Mouse (Mus musculus) lung, embryonic 16.5 days (tissue): ENCODE measurements at regions not wholly inside any gene's neighbourhood (a gene's known extent, or its start where the extent isn't known, plus 50 kb on each side); places are given as distances from the start of the nearest gene placed in this dataset.

Experiments
- ATAC-seq: fragments of 200-750 bp; cut with Nextera tagmentation; 2 replicates; pipeline ENCODE4 v1.8.0; 2017; ENCODE audit warnings: low read depth, mild to moderate bottlenecking, moderate library complexity
- H3K27ac ChIP-seq: fragments of 300-500 bp; sonication (generic); 2 replicates; pipeline ENCODE4 v1.5.1; 2014; ENCODE audit warnings: mild to moderate bottlenecking, control low read depth, low read length
- H3K27me3 ChIP-seq: fragments of 300-500 bp; sonication (generic); 2 replicates; pipeline ENCODE4 v1.6.1; 2014; ENCODE audit warnings: low read depth, low read length, mixed read lengths; ENCODE audit not compliant: control insufficient read depth, insufficient read depth
- H3K36me3 ChIP-seq: fragments of 300-500 bp; sonication (generic); 2 replicates; pipeline ENCODE4 v1.6.1; 2014; ENCODE audit warnings: low read length; ENCODE audit not compliant: control insufficient read depth, insufficient read depth
- H3K4me1 ChIP-seq: fragments of 300-500 bp; sonication (generic); replicated peaks from 2 replicates; pipeline ENCODE4 v1.6.1; 2014; ENCODE audit warnings: low read length, mixed read lengths; ENCODE audit not compliant: control insufficient read depth, insufficient read depth
- H3K4me2 ChIP-seq: fragments of 300-500 bp; sonication (generic); 2 replicates; pipeline ENCODE4 v1.6.1; 2014; ENCODE audit warnings: low read depth, low read length, control low read depth
- H3K4me3 ChIP-seq: fragments of 300-500 bp; sonication (generic); 2 replicates; pipeline ENCODE4 v1.5.1; 2014; ENCODE audit warnings: mild to moderate bottlenecking, low read length, control low read depth
- H3K9ac ChIP-seq: fragments of 300-500 bp; sonication (generic); 2 replicates; pipeline ENCODE4 v1.6.1; 2014; ENCODE audit warnings: low read length, control low read depth
- H3K9me3 ChIP-seq: fragments of 300-500 bp; sonication (generic); 2 replicates; pipeline ENCODE4 v1.6.1; 2016; ENCODE audit warnings: low read length; ENCODE audit not compliant: control insufficient read depth
- WGBS: fragments of 180-500 bp; shearing (Covaris S2); extraction: QIAGEN DNeasy Blood & Tissue Kit; methylation state at CpG from one replicate; pipeline ENCODE4 v1.1.7; 2014; 5-methylcytosine and 5-hydroxymethylcytosine counted together

GRCm38 (mm10) chr3:35079887-35080286 lies 429.7 kb downstream of the Sox2 start:
- Histone ChIP-seq H3K27me3 (no peaks in the 10 kb centered on the region), H3K4me1 (no peaks in the 10 kb centered on the region)
- WGBS, result 56% methylated on average over 5 of the region's 5 CpGs

GRCm38 (mm10) chr3:35084091-35084867 lies 434.1 kb downstream of the Sox2 start:
- 63% methylated on average over 11 of the region's 11 CpGs for WGBS
- H3K4me2 ChIP-seq, result no peak overlapping the region
- no peaks in the 10 kb centered on the region for H3K9me3 ChIP-seq
- no peak overlapping the region for H3K9ac ChIP-seq
- peak; percentile 52; the same call in 1 of the 2 replicates for ATAC-seq
- no peak overlapping the region for H3K4me3 ChIP-seq
- H3K4me1 ChIP-seq, result no peaks in the 10 kb centered on the region; the same call in 1 of the 2 replicates
- H3K36me3 ChIP-seq, result no peaks in the 10 kb centered on the region
- no peak overlapping the region for H3K27ac ChIP-seq
- no peaks in the 10 kb centered on the region for H3K27me3 ChIP-seq

More at GRCm38 (mm10) chr3:35079887-35080286, 429.7 kb downstream of the Sox2 start:
- no peaks in the 10 kb centered on the region for H3K36me3 ChIP-seq
- H3K4me3 ChIP-seq, result no peak overlapping the region
- no peak overlapping the region for H3K9ac ChIP-seq
- ATAC-seq, result no peak
- no peak overlapping the region for H3K27ac ChIP-seq
- no peaks in the 10 kb centered on the region for H3K9me3 ChIP-seq
- H3K4me2 ChIP-seq, result no peak overlapping the region

- Histone ChIP-seq H3K9ac (no peak overlapping the region), H3K36me3 (no peaks in the 10 kb centered on the region), H3K27ac (no peak overlapping the region), H3K27me3 (no peaks in the 10 kb centered on the region), H3K4me1 (no peaks in the 10 kb centered on the region; the same call in 1 of the 2 replicates), H3K4me2 (no peak overlapping the region), H3K4me3 (no peak overlapping the region), H3K9me3 (no peaks in the 10 kb centered on the region)
- 49% methylated on average over 19 of the region's 19 CpGs for WGBS
- ATAC-seq, result no peak
These were observed 438.3 kb downstream of the Sox2 start for GRCm38 (mm10) chr3:35088241-35089080.

- Histone ChIP-seq H3K9me3 (no peaks in the 10 kb centered on the region), H3K36me3 (no peaks in the 10 kb centered on the region), H3K9ac (no peak overlapping the region), H3K27ac (no peak overlapping the region), H3K4me2 (no peak overlapping the region), H3K4me1 (no peaks in the 10 kb centered on the region; the same call in 1 of the 2 replicates), H3K27me3 (no peaks in the 10 kb centered on the region), H3K4me3 (no peak overlapping the region)
- 46% methylated on average over 5 of the region's 5 CpGs for WGBS
- ATAC-seq, result 0 out of 2 replicates have a peak, but pooled peaks have one; percentile 28
These were observed 440.4 kb downstream of the Sox2 start for GRCm38 (mm10) chr3:35090496-35091133.

GRCm38 (mm10) chr3:35093001-35093400 lies 442.8 kb downstream of the Sox2 start:
- ATAC-seq, result no peak
- Histone ChIP-seq H3K4me2 (no peak overlapping the region), H3K27me3 (no peaks in the 10 kb centered on the region), H3K9ac (no peak overlapping the region), H3K9me3 (no peaks in the 10 kb centered on the region), H3K4me1 (no peaks in the 10 kb centered on the region; the same call in 1 of the 2 replicates), H3K36me3 (no peaks in the 10 kb centered on the region), H3K27ac (no peak overlapping the region), H3K4me3 (no peak overlapping the region)
- 76% methylated on average over 9 of the region's 9 CpGs for WGBS

- Histone ChIP-seq H3K9me3 (no peaks in the 10 kb centered on the region), H3K27ac (no peak overlapping the region), H3K4me3 (no peak overlapping the region), H3K27me3 (no peaks in the 10 kb centered on the region), H3K36me3 (no peaks in the 10 kb centered on the region), H3K9ac (no peak overlapping the region), H3K4me2 (no peak overlapping the region), H3K4me1 (no peaks in the 10 kb centered on the region)
- 89% methylated on average over 8 of the region's 8 CpGs for WGBS
- no peak for ATAC-seq
These were observed 445.0 kb downstream of the Sox2 start for GRCm38 (mm10) chr3:35095221-35095620.

- H3K27ac ChIP-seq, result no peak overlapping the region
- H3K27me3 ChIP-seq, result no peaks in the 10 kb centered on the region
- H3K4me1 ChIP-seq, result no peaks in the 10 kb centered on the region; the same call in 1 of the 2 replicates
- H3K9me3 ChIP-seq, result no peaks in the 10 kb centered on the region
- no peak for ATAC-seq
- no peak overlapping the region for H3K4me3 ChIP-seq
- no peaks in the 10 kb centered on the region for H3K36me3 ChIP-seq
- H3K4me2 ChIP-seq, result no peak overlapping the region
- WGBS, result 78% methylated on average over 5 of the region's 5 CpGs
- H3K9ac ChIP-seq, result no peak overlapping the region
These were observed 446.2 kb downstream of the Sox2 start for GRCm38 (mm10) chr3:35096381-35096780.

- 78% methylated on average over 6 of the region's 6 CpGs for WGBS
- Histone ChIP-seq H3K4me2 (no peak overlapping the region), H3K4me3 (no peak overlapping the region), H3K4me1 (no peaks in the 10 kb centered on the region; the same call in 1 of the 2 replicates), H3K27me3 (no peaks in the 10 kb centered on the region), H3K9me3 (no peaks in the 10 kb centered on the region), H3K36me3 (no peaks in the 10 kb centered on the region), H3K9ac (no peak overlapping the region), H3K27ac (no peak overlapping the region)
- ATAC-seq, result no peak
These were observed 447.6 kb downstream of the Sox2 start for GRCm38 (mm10) chr3:35097766-35098165.

- H3K36me3 ChIP-seq, result no peaks in the 10 kb centered on the region
- no peak for ATAC-seq
- H3K27me3 ChIP-seq, result 0 out of 2 replicates have a peak, but pooled peaks cover under 1% of the 10 kb centered on the region
- no peaks in the 10 kb centered on the region; the same call in 1 of the 2 replicates for H3K4me1 ChIP-seq
- H3K4me3 ChIP-seq, result no peak overlapping the region
- H3K27ac ChIP-seq, result no peak overlapping the region
- no peak overlapping the region for H3K9ac ChIP-seq
- no peaks in the 10 kb centered on the region for H3K9me3 ChIP-seq
- H3K4me2 ChIP-seq, result no peak overlapping the region
- 48% methylated on average over 3 of the region's 3 CpGs for WGBS
These were observed 449.0 kb downstream of the Sox2 start for GRCm38 (mm10) chr3:35099226-35099625.
